In the genomic region with DNA sequence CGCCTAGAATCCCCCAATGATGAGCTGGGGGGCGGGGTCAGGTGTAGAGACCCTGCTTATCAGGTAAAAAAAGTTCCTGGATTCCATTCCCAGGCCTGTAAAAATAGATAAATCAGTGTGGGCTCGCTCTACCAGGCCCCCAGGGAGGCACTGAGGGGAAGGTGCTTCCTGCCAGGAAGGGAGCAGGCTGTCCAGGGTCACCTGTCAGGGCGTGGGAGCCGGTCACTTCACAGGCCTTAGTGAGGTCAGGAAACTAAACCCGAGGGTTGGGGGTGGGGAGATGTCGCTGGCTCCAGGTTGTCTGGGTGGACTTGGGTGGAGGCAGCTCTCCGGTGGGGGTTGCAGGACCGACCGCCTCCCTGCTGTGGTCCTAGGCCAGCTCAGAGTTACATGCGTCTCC, we compare ENCODE assay signal across 10 mouse cellular contexts. TPM values are rescaled to one million over a fixed set of nuclear protein-coding genes. Genes with fewer than 3 reads are reported as not detected.
A peak's percentile ranks its signal among the peaks of the same experiment; 100 is the strongest.
DNase-seq lines count a peak whose midpoint lies in the region; ATAC-seq and TF ChIP-seq lines count a peak whose summit lies in the region.
"Had no signal": no experiment of that assay in that cellular context is flagged by ENCODE, and none has a peak within 500 bp of the region (broad histone marks: within the 10 kb centered on the region; RNA-seq: fewer than 3 reads in every experiment).

No protein-coding gene starts in this region.

- peaks cover 77% of the 10 kb centered on the region for H3K4me1 ChIP-seq in forebrain, embryonic 10.5 days
- peaks cover 42% of the 10 kb centered on the region for H3K4me1 ChIP-seq in forebrain, embryonic 16.5 days (replicated peaks; ENCODE audit: control insufficient read depth, insufficient read depth, low read length)
- H3K4me1 ChIP-seq in E14TG2a.4 (replicated peaks; ENCODE audit: low read depth, low read length), result peaks cover 88% of the 10 kb centered on the region
- H3K4me1 ChIP-seq in heart, embryonic 10.5 days, result peaks cover 65% of the 10 kb centered on the region

- H3K27ac ChIP-seq in forebrain, embryonic 10.5 days, result peak overlapping the region; percentile 90
- H3K27ac ChIP-seq in forebrain, embryonic 16.5 days (ENCODE audit: low read length), result no peak overlapping the region; the same call in 1 of the 2 replicates
- peak overlapping the region; percentile 81 for H3K27ac ChIP-seq in heart, embryonic 10.5 days

- no peak overlapping the region; the same call in 1 of the 2 replicates for H3K4me3 ChIP-seq in forebrain, embryonic 10.5 days
- no peak overlapping the region for H3K4me3 ChIP-seq in forebrain, embryonic 16.5 days (replicated peaks; ENCODE audit: low read length)
- H3K4me3 ChIP-seq in E14TG2a.4 (replicated peaks; ENCODE audit: low read length), result peak overlapping the region; percentile 57
- peak overlapping the region; percentile 25; the same call in 1 of the 2 replicates for H3K4me3 ChIP-seq in heart, embryonic 10.5 days

- H3K9ac ChIP-seq in forebrain, embryonic 16.5 days (replicated peaks; ENCODE audit: low read depth, low read length), result no peak overlapping the region

- no peak for ATAC-seq in forebrain, embryonic 16.5 days
- ATAC-seq: lung, postnatal 0 days had no signal

- 70% methylated on average over 11 of the region's 11 CpGs for WGBS in forebrain, embryonic 10.5 days
- WGBS in forebrain, embryonic 16.5 days, result 74% methylated on average over 11 of the region's 11 CpGs
- 19% methylated on average over 11 of the region's 11 CpGs for WGBS in heart, embryonic 10.5 days

- H3K4me2 ChIP-seq in forebrain, embryonic 16.5 days (ENCODE audit: low read length), result no peak overlapping the region

- H3K36me3 ChIP-seq in forebrain, embryonic 10.5 days (replicated peaks), result peaks cover 45% of the 10 kb centered on the region
- H3K36me3 ChIP-seq in forebrain, embryonic 16.5 days (ENCODE audit: control insufficient read depth, insufficient read depth), result peaks cover 14% of the 10 kb centered on the region
- peaks cover 17% of the 10 kb centered on the region for H3K36me3 ChIP-seq in E14TG2a.4 (ENCODE audit: insufficient read depth, low read length)
- H3K36me3 ChIP-seq in heart, embryonic 10.5 days, result peaks cover 22% of the 10 kb centered on the region

- no peak for DNase-seq in forebrain, embryonic 10.5 days (ENCODE audit: extremely low spot score, low spot score)
- no peak for DNase-seq in heart, embryonic 10.5 days (ENCODE audit: low spot score)
- peak; percentile 57 to 75 for DNase-seq in kidney, adult 8-10 months
- no peak for DNase-seq in right cerebral cortex, postnatal 4 days
- no peak for DNase-seq in spleen, postnatal 36 days (ENCODE audit: low spot score in 2 of 2)
- no peak for DNase-seq in gastrocnemius, postnatal 10 days
- DNase-seq: cerebellum, postnatal 36 days had no signal

- no peak for TF ChIP-seq CTCF in E14TG2a.4 (conservative IDR thresholded peaks at IDR 0.05; ENCODE audit: low read length)

- H3K27me3 ChIP-seq in forebrain, embryonic 10.5 days (ENCODE audit: poor library complexity, severe bottlenecking), result no peaks in the 10 kb centered on the region
- no peaks in the 10 kb centered on the region for H3K27me3 ChIP-seq in forebrain, embryonic 16.5 days (replicated peaks; ENCODE audit: control insufficient read depth, insufficient read depth, low read length)
- peaks cover 4% of the 10 kb centered on the region; the same call in 1 of the 2 replicates for H3K27me3 ChIP-seq in E14TG2a.4 (ENCODE audit: insufficient read depth, low read length)
- H3K27me3 ChIP-seq in heart, embryonic 10.5 days (ENCODE audit: insufficient read depth, poor library complexity, severe bottlenecking), result no peaks in the 10 kb centered on the region

- no peaks in the 10 kb centered on the region for H3K9me3 ChIP-seq in forebrain, embryonic 10.5 days
- no peaks in the 10 kb centered on the region for H3K9me3 ChIP-seq in forebrain, embryonic 16.5 days (ENCODE audit: control insufficient read depth, low read length)
- H3K9me3 ChIP-seq in E14TG2a.4 (ENCODE audit: low read length), result no peaks in the 10 kb centered on the region
- no peaks in the 10 kb centered on the region for H3K9me3 ChIP-seq in heart, embryonic 10.5 days

RNA-seq across cellular contexts. Expression of a gene that starts 12.3 kb away (rescaled TPM):
- 114 and 119 TPM in 2 replicates for polyA plus RNA-seq in forebrain, embryonic 10.5 days (2016; fragmentation: Nextera tagmentation; extraction: Ambion mirVana)
- polyA plus RNA-seq in forebrain, embryonic 16.5 days (2015; fragmentation: Nextera tagmentation; extraction: Ambion mirVana), result 327 and 349 TPM in 2 replicates
- polyA plus RNA-seq in heart, embryonic 10.5 days (2016; fragmentation: Nextera tagmentation; extraction: Ambion mirVana), result 80.7 and 83.1 TPM in 2 replicates
- total RNA-seq in gastrocnemius, postnatal 10 days (2021), result 10 to 100 TPM; 26.6 to 36.8 TPM

RNA-seq across cellular contexts. Expression of a gene that starts 14.9 kb away (rescaled TPM):
- not detected in 2 replicates for polyA plus RNA-seq in forebrain, embryonic 10.5 days (2016; fragmentation: Nextera tagmentation; extraction: Ambion mirVana)
- polyA plus RNA-seq in forebrain, embryonic 16.5 days (2015; fragmentation: Nextera tagmentation; extraction: Ambion mirVana), result 0.36 and 0.62 TPM in 2 replicates
- polyA plus RNA-seq in heart, embryonic 10.5 days (2016; fragmentation: Nextera tagmentation; extraction: Ambion mirVana), result not detected in 2 replicates
- total RNA-seq in gastrocnemius, postnatal 10 days (2021), result under 1 TPM in 1 of 2 experiments, not detected in 1; 0.11 TPM

RNA-seq across cellular contexts. Expression of a gene that starts 15.2 kb away (rescaled TPM):
- polyA plus RNA-seq in forebrain, embryonic 10.5 days (2016; fragmentation: Nextera tagmentation; extraction: Ambion mirVana), result 0.18 and 1.0 TPM in 2 replicates
- polyA plus RNA-seq in forebrain, embryonic 16.5 days (2015; fragmentation: Nextera tagmentation; extraction: Ambion mirVana), result 0.48 and 1.2 TPM in 2 replicates
- 0.21 and 0.82 TPM in 2 replicates for polyA plus RNA-seq in heart, embryonic 10.5 days (2016; fragmentation: Nextera tagmentation; extraction: Ambion mirVana)
- under 1 TPM in 1 of 2 experiments, not detected in 1; 0.54 TPM for total RNA-seq in gastrocnemius, postnatal 10 days (2021)

RNA-seq across cellular contexts. Expression of a gene that starts 28.6 kb away (rescaled TPM):
- polyA plus RNA-seq in forebrain, embryonic 10.5 days (2016; fragmentation: Nextera tagmentation; extraction: Ambion mirVana), result 1.1 and 1.5 TPM in 2 replicates
- polyA plus RNA-seq in forebrain, embryonic 16.5 days (2015; fragmentation: Nextera tagmentation; extraction: Ambion mirVana), result 1.1 and 1.4 TPM in 2 replicates
- polyA plus RNA-seq in heart, embryonic 10.5 days (2016; fragmentation: Nextera tagmentation; extraction: Ambion mirVana), result 7.9 and 8.0 TPM in 2 replicates
- total RNA-seq in gastrocnemius, postnatal 10 days (2021), result 1 to 10 TPM; 1.1 to 1.6 TPM

RNA-seq across cellular contexts. Expression of a gene that starts 38.9 kb away (rescaled TPM):
- polyA plus RNA-seq in forebrain, embryonic 10.5 days (2016; fragmentation: Nextera tagmentation; extraction: Ambion mirVana), result 92.4 and 113 TPM in 2 replicates
- 85.8 and 87.2 TPM in 2 replicates for polyA plus RNA-seq in forebrain, embryonic 16.5 days (2015; fragmentation: Nextera tagmentation; extraction: Ambion mirVana)
- 84.4 and 113 TPM in 2 replicates for polyA plus RNA-seq in heart, embryonic 10.5 days (2016; fragmentation: Nextera tagmentation; extraction: Ambion mirVana)
- total RNA-seq in gastrocnemius, postnatal 10 days (2021), result 10 to 100 TPM; 35.2 to 36.1 TPM

Comparison
In these comparisons a context has a peak if more than half of its experiments do, and no peak if none do; other contexts are left out.
1. DNase-seq: peak in kidney, adult 8-10 months (2 of 2); none in forebrain, embryonic 10.5 days (single experiment), heart, embryonic 10.5 days (single experiment), right cerebral cortex, postnatal 4 days (single experiment), spleen, postnatal 36 days (0 of 2) and gastrocnemius, postnatal 10 days (single experiment).
2. H3K4me3 ChIP-seq: peak in E14TG2a.4 (single experiment) and heart, embryonic 10.5 days (single experiment); none in forebrain, embryonic 10.5 days (single experiment) and forebrain, embryonic 16.5 days (single experiment).